Mouse (Mus musculus) testis, adult 2 months (tissue): ENCODE measurements around the gene Sez6l.

ENCODE experiments used
- CTCF ChIP-seq: fragments of 200-500 bp; IDR thresholded peaks from 2 replicates; pipeline ENCODE4 v1.5.1; 2012; ENCODE audit warnings: low read depth, mild to moderate bottlenecking, inconsistent platforms, low read length, moderate library complexity; ENCODE audit not compliant: control insufficient read depth, insufficient read depth, insufficient replicate concordance
- POLR2A ChIP-seq: fragments of 200-500 bp; IDR thresholded peaks from 2 replicates; pipeline ENCODE4 v1.6.1; 2012; ENCODE audit warnings: low read depth, mild to moderate bottlenecking, inconsistent platforms, low read length, moderate library complexity; ENCODE audit not compliant: control insufficient read depth

- no peak for TF ChIP-seq POLR2A
- no peak for TF ChIP-seq CTCF
Measured at GRCm38 (mm10) chr5:112409274-112409673, 167.7 kb downstream of the Sez6l start.
